Mouse (Mus musculus) spleen, postnatal 0 days (tissue): ENCODE data around the gene Rb1. TPM values are rescaled to one million over a fixed set of nuclear protein-coding genes. Genes with fewer than 3 reads are reported as not detected.

Experiments
- microRNA counts: library from miRNA; unstranded; fragments of <30 nt; microRNA quantifications from one replicate; lab custom pipeline; 2015
- polyA plus RNA-seq: library from polyadenylated mRNA; unstranded; fragments of >200 nt; fragmentation: Nextera tagmentation; extraction: Ambion mirVana; gene quantifications from 2 replicates; pipeline ENCODE4 v1.2.1, GENCODE M21; 2015

Gene Rb1
- polyA plus RNA-seq = 25.1 and 27.5 TPM in 2 replicates

DNA sequence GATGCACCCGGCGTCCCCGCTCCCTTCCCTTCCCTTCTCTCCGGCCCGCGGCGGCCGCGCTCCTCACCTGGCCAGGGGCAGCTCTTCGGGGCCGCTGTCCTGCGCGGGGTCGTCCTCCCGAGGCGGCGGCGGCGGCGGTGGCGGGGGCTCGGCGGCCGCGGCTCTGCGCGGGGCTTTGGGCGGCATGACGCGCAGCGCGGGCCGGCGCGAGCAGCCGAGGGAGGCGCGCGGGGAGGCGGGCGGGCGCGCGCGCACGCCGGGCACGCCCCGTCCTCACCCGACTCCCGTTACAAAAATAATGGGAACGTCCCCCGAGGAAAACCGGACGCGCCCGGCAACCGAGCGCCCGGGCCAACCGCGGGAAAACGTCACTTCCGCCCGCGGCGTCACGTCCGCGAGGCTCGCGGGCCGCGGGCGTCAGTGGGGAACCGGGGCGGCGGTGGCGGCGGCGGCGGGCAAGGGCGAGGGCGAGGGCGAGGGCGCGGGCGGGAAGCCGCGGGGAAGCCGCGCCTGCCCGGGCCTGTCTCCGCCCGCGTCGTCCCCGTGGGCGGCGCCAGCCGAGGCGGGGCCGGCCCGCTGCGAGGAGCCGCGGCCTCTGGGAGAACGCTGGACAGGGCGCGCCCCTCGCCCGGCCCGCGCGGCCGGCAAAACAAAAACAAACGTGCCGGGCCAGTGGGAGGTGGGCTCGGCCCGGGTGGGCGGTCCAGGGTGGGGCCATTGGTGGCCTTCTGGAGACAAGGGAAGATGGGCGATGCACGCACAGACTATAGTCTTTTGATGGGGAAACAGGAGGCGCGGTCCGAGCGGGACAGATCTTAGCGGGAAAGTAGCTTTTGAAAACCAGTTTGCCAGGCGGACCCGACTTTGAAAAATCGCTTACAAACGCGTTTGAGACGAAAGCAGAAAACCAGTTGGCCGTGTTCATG, at the start of gene Rb1:
Rb1 (minus strand) TSS at position 367 of the 926 bp plus-strand sequence.

DNA sequence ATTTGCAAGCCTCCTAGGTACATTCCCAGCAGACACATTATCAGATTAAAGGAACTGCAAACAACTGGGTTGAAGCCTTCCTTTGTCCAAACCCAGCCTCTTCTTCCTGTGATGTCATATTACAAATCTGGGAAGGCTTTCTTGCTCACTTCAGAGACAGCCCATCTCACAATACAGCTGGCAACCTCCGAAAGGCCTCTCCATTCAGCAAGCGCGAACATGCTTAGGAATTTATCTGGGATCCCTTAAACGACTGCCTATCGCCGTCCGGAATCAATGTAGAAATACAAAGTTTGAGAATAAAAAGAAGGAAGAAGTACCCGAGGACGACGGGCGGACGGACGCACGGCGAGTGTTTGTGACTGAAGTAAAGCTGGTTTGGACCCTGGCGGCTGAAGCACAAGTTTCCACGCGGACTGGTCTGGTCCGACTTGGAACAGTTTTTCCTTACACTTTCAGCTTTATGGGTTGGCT, 87.7 kb downstream of the Rb1 start, which contains the start of gene Lpar6:
Lpar6 (plus strand) TSS at position 48 of the 474 bp plus-strand sequence.

MicroRNA genes within 50 kb of the gene (microRNA counts, 519-probe panel; counts per million panel counts)
- 88.3 counts per million for microRNA mmu-miR-687 (lab: Ali Mortazavi, UCI)

Other genes with a start within 250 kb of the Rb1 start
- gene Rcbtb2, start 202.8 kb downstream of the Rb1 start, polyA plus RNA-seq = 23.7 and 30.5 TPM in 2 replicates
- gene Lpar6, start 87.9 kb downstream of the Rb1 start, polyA plus RNA-seq = 6.7 and 7.9 TPM in 2 replicates
- 629 and 818 TPM in 2 replicates for gene Itm2b, start 59.5 kb upstream of the Rb1 start, polyA plus RNA-seq
- 43.3 and 45.4 TPM in 2 replicates for gene Med4, start 184.2 kb upstream of the Rb1 start, polyA plus RNA-seq
- 54.3 and 54.6 TPM in 2 replicates for gene Sucla2, start 199.5 kb upstream of the Rb1 start, polyA plus RNA-seq
- 3.1 and 3.5 TPM in 2 replicates for gene Nudt15, start 222.4 kb upstream of the Rb1 start, polyA plus RNA-seq